15 mouse cellular contexts compared by ENCODE assay signal in genomic region chr2:165603775-165604174, GRCm38 (mm10). TPM values are rescaled to one million over a fixed set of nuclear protein-coding genes. Genes with fewer than 3 reads are reported as not detected.
A peak's percentile ranks its signal among the peaks of the same experiment; 100 is the strongest.
DNase-seq lines count a peak whose midpoint lies in the region; ATAC-seq and TF ChIP-seq lines count a peak whose summit lies in the region.
"Had no signal": no experiment of that assay in that cellular context is flagged by ENCODE, and none has a peak within 500 bp of the region (broad histone marks: within the 10 kb centered on the region; RNA-seq: fewer than 3 reads in every experiment).

No protein-coding gene starts in this region.

- H3K4me3 ChIP-seq in hindbrain, embryonic 11.5 days (ENCODE audit: low read depth, low read length), result no peak overlapping the region
- H3K4me3 ChIP-seq in hindbrain, embryonic 10.5 days, result no peak overlapping the region
- no peak overlapping the region for H3K4me3 ChIP-seq in hindbrain, embryonic 14.5 days (replicated peaks; ENCODE audit: low read length)
- no peak overlapping the region for H3K4me3 ChIP-seq in neural tube, embryonic 12.5 days

- H3K27ac ChIP-seq in hindbrain, embryonic 11.5 days (ENCODE audit: low read depth, low read length), result no peak overlapping the region
- no peak overlapping the region; the same call in 1 of the 2 replicates for H3K27ac ChIP-seq in hindbrain, embryonic 10.5 days
- 0 out of 2 replicates have a peak overlapping the region, but pooled peaks have one; percentile 17 for H3K27ac ChIP-seq in hindbrain, embryonic 14.5 days
- no peak overlapping the region for H3K27ac ChIP-seq in neural tube, embryonic 12.5 days

- H3K9ac ChIP-seq in hindbrain, embryonic 11.5 days (ENCODE audit: low read depth, low read length), result no peak overlapping the region
- H3K9ac ChIP-seq in hindbrain, embryonic 14.5 days, result no peak overlapping the region
- H3K9ac ChIP-seq in neural tube, embryonic 12.5 days, result no peak overlapping the region
- H3K9ac ChIP-seq: liver, postnatal 0 days had no signal

- 40% methylated on average over 8 of the region's 8 CpGs for WGBS in hindbrain, embryonic 11.5 days
- WGBS in hindbrain, embryonic 10.5 days, result 52% methylated on average over 8 of the region's 8 CpGs
- WGBS in hindbrain, embryonic 14.5 days, result 31% methylated on average over 8 of the region's 8 CpGs
- WGBS in neural tube, embryonic 12.5 days, result 25% methylated on average over 8 of the region's 8 CpGs

- peaks cover 4% of the 10 kb centered on the region for H3K4me1 ChIP-seq in hindbrain, embryonic 11.5 days (replicated peaks; ENCODE audit: control insufficient read depth, insufficient read depth, low read length)
- H3K4me1 ChIP-seq in hindbrain, embryonic 10.5 days (replicated peaks), result peaks cover 72% of the 10 kb centered on the region
- peaks cover 10% of the 10 kb centered on the region; the same call in 1 of the 2 replicates for H3K4me1 ChIP-seq in hindbrain, embryonic 14.5 days (replicated peaks; ENCODE audit: control insufficient read depth, insufficient read depth, low read length)
- H3K4me1 ChIP-seq in neural tube, embryonic 12.5 days, result peaks cover 44% of the 10 kb centered on the region

- no peaks in the 10 kb centered on the region for H3K27me3 ChIP-seq in hindbrain, embryonic 11.5 days (ENCODE audit: control insufficient read depth, insufficient read depth, low read length)
- H3K27me3 ChIP-seq in hindbrain, embryonic 10.5 days (ENCODE audit: insufficient read depth, poor library complexity, severe bottlenecking), result no peaks in the 10 kb centered on the region; the same call in 1 of the 2 replicates
- H3K27me3 ChIP-seq in hindbrain, embryonic 14.5 days (ENCODE audit: control insufficient read depth, insufficient read depth, low read length), result no peaks in the 10 kb centered on the region
- H3K27me3 ChIP-seq in neural tube, embryonic 12.5 days (replicated peaks), result no peaks in the 10 kb centered on the region

- no peak overlapping the region for H3K4me2 ChIP-seq in hindbrain, embryonic 11.5 days (replicated peaks; ENCODE audit: low read depth, low read length)
- H3K4me2 ChIP-seq in hindbrain, embryonic 14.5 days (replicated peaks), result no peak overlapping the region
- 0 out of 2 replicates have a peak overlapping the region, but pooled peaks have one; percentile 5 for H3K4me2 ChIP-seq in neural tube, embryonic 12.5 days (replicated peaks)

- 0 out of 2 replicates have a peak, but pooled peaks have one; percentile 38 for ATAC-seq in hindbrain, embryonic 11.5 days (ENCODE audit: low FRiP score)
- ATAC-seq in hindbrain, embryonic 14.5 days (ENCODE audit: low FRiP score), result peak; percentile 57; the same call in 1 of the 2 replicates
- peak; percentile 58 for ATAC-seq in neural tube, embryonic 12.5 days (ENCODE audit: low FRiP score, low read depth)
- no peak for ATAC-seq in megakaryocyte-erythroid progenitor cell, adult 5-6 weeks (replicated peaks; ENCODE audit: low FRiP score, low TSS enrichment, poor library complexity, severe bottlenecking)
- ATAC-seq: activated CD4-positive, CD25-positive, alpha-beta regulatory T cell, adult 4 months; CD4-positive, CD25-positive, alpha-beta regulatory T cell, adult 4 months; intestine, embryonic 16.5 days; liver, postnatal 0 days had no signal

- H3K36me3 ChIP-seq in hindbrain, embryonic 11.5 days (ENCODE audit: control insufficient read depth, insufficient read depth, low read length), result no peaks in the 10 kb centered on the region
- H3K36me3 ChIP-seq in hindbrain, embryonic 10.5 days, result no peaks in the 10 kb centered on the region
- no peaks in the 10 kb centered on the region for H3K36me3 ChIP-seq in hindbrain, embryonic 14.5 days (replicated peaks; ENCODE audit: control insufficient read depth, insufficient read depth)
- no peaks in the 10 kb centered on the region for H3K36me3 ChIP-seq in neural tube, embryonic 12.5 days

- TF ChIP-seq CTCF in brain, embryonic 14.5 days (IDR thresholded peaks at IDR 0.05; ENCODE audit: borderline replicate concordance, extremely low read depth, insufficient read depth, insufficient read length), result no peak

- no peaks in the 10 kb centered on the region for H3K9me3 ChIP-seq in hindbrain, embryonic 11.5 days (ENCODE audit: control insufficient read depth, low read length)
- H3K9me3 ChIP-seq in hindbrain, embryonic 10.5 days, result no peaks in the 10 kb centered on the region
- H3K9me3 ChIP-seq in hindbrain, embryonic 14.5 days (ENCODE audit: control insufficient read depth, low read length), result no peaks in the 10 kb centered on the region
- no peaks in the 10 kb centered on the region for H3K9me3 ChIP-seq in neural tube, embryonic 12.5 days

- peak; percentile 45 for DNase-seq in hindbrain, embryonic 11.5 days (ENCODE audit: low spot score)
- no peak for DNase-seq in hindbrain, embryonic 10.5 days (ENCODE audit: low spot score)
- peak; percentile 57 for DNase-seq in brain, embryonic 14.5 days (ENCODE audit: low read depth)
- DNase-seq in hindbrain, embryonic 14.5 days (ENCODE audit: low spot score), result no peak
- DNase-seq in kidney, postnatal 36 days, result no peak
- DNase-seq in adrenal gland, postnatal 4 days (ENCODE audit: low spot score in 2 of 2), result no peak
- DNase-seq: cerebellum, adult 2 months; heart, adult 18-20 months; kidney, postnatal 25 days; liver, postnatal 0 days had no signal

- TF ChIP-seq POLR2A in brain, embryonic 14.5 days (IDR thresholded peaks at IDR 0.05; ENCODE audit: borderline replicate concordance, extremely low read depth, insufficient read depth, insufficient read length, poor library complexity, severe bottlenecking), result no peak

RNA-seq across cellular contexts. Expression of gene Eya2, which starts 8.9 kb away (rescaled TPM):
- polyA plus RNA-seq in hindbrain, embryonic 11.5 days (2014; fragmentation: Nextera tagmentation; extraction: Ambion mirVana), result 14.8 and 21.1 TPM in 2 replicates
- 28.1 and 32.8 TPM in 2 replicates for polyA plus RNA-seq in hindbrain, embryonic 10.5 days (2016; fragmentation: Nextera tagmentation; extraction: Ambion mirVana)
- 6.1 and 12.3 TPM in 2 replicates for polyA plus RNA-seq in brain, embryonic 14.5 days (2012; rRNA removed)
- polyA plus RNA-seq in hindbrain, embryonic 14.5 days (2014; fragmentation: Nextera tagmentation; extraction: Ambion mirVana), result 7.9 and 10.0 TPM in 2 replicates
- polyA plus RNA-seq in neural tube, embryonic 12.5 days (2016; fragmentation: Nextera tagmentation; extraction: Ambion mirVana), result 23.8 and 36.7 TPM in 2 replicates
- total RNA-seq in adrenal gland, postnatal 4 days (2021), result 1 to 10 TPM; 4.2 to 6.1 TPM
- total RNA-seq in megakaryocyte-erythroid progenitor cell, adult 5-6 weeks (2014; fragmentation: Nextera tagmentation), result 1.6 and 3.9 TPM in 2 replicates
- 4.8 and 12.9 TPM in 2 replicates for total RNA-seq in megakaryocyte-erythroid progenitor cell, adult 5-6 weeks (2017)

Comparison
In these comparisons a context has a peak if more than half of its experiments do, and no peak if none do; other contexts are left out.
1. DNase-seq: peak in hindbrain, embryonic 11.5 days (single experiment) and brain, embryonic 14.5 days (single experiment); none in hindbrain, embryonic 10.5 days (single experiment), hindbrain, embryonic 14.5 days (single experiment), kidney, postnatal 36 days (0 of 2) and adrenal gland, postnatal 4 days (0 of 2).